Mouse (Mus musculus): Measurements from ENCODE around the gene Ero1lb.
A peak's percentile ranks its signal among the peaks of the same experiment; 100 is the strongest.
"Not testable (repeated sequence)": the region's sequence is repeated elsewhere in the genome, so short reads cannot be mapped to it uniquely, and the experiment has no call there.

Ero1lb gene

DNA sequence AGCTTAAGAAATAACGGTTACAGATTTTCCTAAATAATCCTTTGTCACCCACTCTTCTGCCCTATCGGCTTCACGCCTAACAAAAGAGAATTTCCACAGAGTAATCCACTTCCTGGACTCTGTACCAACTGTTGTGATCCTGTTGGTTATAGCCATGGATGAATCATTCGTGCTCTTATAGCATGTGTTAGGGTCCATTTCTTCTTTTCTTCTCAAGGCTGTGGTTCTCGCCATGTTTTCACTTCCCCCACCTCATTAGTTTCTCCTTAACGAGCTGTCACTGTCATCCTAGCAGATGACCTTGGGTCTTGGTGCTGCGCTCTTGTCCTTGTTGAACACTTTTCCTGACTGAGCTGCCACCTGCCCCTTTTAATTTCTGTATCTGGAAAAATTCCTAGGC lies 4.1 kb downstream of the Ero1lb start:
- no peak for DNase-seq (ENCODE audit: extremely low read depth, insufficient read length, low spot score)

GRCm38 (mm10) chr13:12574979-12575536 lies 9.4 kb downstream of the Ero1lb start:
- no peak for DNase-seq (ENCODE audit: extremely low read depth, insufficient read length, low spot score)

DNA sequence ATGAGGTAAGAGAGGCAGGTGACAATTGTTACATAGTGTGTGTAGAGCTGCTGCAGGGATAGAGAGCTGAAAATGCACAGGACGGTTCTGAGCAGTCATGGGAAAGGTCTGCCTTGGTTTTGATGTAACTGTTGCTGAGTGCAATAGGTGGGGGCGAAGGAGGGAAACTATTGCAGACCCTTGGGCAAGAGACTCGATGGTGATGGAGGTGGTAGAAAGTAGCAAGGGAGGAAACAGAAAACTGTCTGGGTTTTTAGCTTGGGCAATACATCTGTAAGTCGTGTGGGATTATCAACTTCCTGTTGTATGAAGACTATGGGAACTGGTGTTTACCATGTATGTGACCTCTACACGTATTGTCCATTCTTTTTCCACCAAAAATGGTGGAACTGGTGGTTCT lies 12.5 kb downstream of the Ero1lb start:
- no peak for DNase-seq (ENCODE audit: extremely low read depth, insufficient read length, low spot score)

DNA sequence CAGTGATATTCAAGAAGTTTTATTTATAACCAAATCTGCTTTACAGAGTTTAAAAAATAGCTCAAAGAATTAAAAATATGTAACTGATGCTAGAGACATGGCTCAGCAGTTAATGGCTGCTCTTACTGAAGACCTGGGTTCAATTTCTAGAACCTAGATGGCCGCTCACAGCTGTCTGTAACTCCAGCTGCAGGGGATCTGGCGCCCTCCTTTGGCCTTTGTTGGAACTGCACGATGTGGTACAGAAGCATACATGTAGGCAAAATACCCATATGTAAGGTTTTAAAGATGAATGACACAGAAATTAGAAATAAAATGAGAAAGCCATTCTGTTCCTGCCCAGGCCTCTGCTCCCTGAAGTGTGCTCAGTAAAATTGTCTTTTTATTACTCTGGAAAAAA lies 23.3 kb downstream of the Ero1lb start:
- DNase-seq (ENCODE audit: extremely low read depth, insufficient read length, low spot score): no peak

- not testable (repeated sequence) for DNase-seq (ENCODE audit: extremely low read depth, insufficient read length, low spot score)
These were observed 31.4 kb downstream of the Ero1lb start for GRCm38 (mm10) chr13:12597075-12597474.

DNA sequence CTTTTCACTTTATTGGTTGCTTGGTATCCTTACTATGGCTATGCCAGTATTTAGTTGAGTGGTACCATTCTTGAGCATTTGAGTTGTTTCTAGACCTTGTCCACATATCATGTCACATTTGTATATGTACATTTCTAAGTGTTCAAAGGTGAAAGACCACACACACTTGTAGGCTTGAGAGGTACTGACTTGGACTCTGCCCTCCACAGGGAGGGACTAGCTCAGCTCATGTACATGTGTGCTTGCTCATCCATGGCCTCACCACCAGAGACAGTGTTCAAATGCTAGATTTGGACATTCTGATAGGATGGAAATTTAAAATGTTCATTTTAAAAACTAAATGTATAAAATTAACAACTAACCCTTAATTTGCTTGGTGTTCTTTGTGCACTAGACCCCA lies 44.5 kb downstream of the Ero1lb start:
- DNase-seq (ENCODE audit: extremely low read depth, insufficient read length, low spot score): not testable (repeated sequence)

DNA sequence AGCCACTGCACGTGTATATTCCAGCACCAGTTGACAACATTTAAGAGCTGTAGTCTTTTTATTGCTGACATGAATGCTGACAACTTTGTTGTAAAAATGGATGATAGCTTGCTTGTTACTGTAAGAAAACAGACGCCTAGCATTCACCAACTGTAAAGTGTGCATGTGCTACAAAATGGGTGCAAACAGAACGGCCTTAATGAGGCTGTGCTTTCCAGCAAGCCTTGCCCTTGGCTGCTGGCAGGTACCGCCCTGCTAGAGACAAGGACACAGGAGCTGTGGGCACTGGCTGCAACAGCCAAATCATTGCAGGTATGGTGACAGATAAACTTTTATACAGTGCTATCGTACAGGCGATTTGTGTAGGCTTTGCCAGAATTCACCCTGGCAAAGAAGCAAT lies 48.4 kb downstream of the Ero1lb start:
- not testable (repeated sequence) for DNase-seq (ENCODE audit: extremely low read depth, insufficient read length, low spot score)

DNA sequence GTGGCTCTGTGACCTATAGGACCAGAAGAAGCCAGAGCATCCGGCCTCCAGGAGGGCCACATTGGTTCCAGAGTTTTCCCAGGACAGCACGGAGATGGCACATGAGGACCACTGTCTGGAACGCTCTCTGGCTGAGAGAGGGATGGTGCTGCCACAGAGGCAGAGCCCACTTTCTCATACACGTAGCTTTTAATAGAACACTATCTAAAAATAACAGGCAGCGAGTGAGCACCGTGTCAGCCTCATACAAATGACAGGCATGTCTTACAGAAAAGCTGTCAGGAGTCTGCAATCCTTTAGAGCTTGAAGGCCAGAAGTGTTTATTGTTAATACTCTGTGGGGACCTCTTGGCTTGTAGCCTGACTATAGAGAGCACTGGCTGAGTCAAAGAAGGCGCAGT lies 48.9 kb downstream of the Ero1lb start:
- DNase-seq (ENCODE audit: extremely low read depth, insufficient read length, low spot score): not testable (repeated sequence)

DNA sequence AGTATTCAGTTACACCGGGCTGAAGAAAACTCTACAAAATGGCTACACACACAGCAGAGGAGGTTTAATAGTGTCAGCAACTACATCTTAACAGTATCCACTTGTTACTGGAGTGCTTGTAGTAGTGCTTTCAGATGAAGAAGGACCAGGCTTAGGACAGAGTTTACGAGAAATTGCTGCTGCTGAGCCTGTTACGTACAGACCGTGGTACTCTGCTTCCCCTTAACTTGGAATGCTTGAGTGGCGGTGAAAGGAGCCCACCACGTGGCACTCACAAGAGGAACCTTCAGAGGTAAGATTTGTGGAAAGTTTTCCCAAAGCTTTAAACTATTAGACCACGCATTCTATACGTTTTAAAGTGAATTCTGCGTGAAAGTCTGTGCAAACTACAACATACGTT lies 49.3 kb downstream of the Ero1lb start:
- not testable (repeated sequence) for DNase-seq (ENCODE audit: extremely low read depth, insufficient read length, low spot score)

DNA sequence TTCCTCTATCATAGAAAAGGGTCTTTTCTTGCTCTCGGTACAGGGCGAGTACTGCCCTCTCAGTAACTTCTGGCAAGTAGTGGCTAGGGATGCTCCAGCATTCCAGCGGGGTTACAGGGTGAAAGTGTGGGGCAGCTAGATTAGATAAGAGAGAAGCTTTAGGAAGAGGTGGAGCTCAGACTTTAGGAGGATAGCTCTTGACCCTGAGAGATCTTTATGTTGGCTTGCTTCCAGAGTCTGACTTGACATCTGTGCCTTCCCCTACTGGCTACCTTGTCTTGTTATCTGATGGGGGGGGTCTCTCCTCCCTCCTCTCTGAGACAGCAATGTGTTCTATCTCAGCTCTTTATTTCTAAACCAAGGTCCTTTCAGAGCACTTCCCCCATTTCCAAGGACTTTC lies 50.8 kb downstream of the Ero1lb start:
- DNase-seq (ENCODE audit: extremely low read depth, insufficient read length, low spot score): not testable (repeated sequence)

- not testable (repeated sequence) for DNase-seq (ENCODE audit: extremely low read depth, insufficient read length, low spot score)
These were observed 54.1 kb downstream of the Ero1lb start for GRCm38 (mm10) chr13:12619808-12620207.

GRCm38 (mm10) chr13:12626061-12626460 lies 60.4 kb downstream of the Ero1lb start:
- DNase-seq (ENCODE audit: extremely low read depth, insufficient read length, low spot score): not testable (repeated sequence)

- DNase-seq (ENCODE audit: extremely low read depth, insufficient read length, low spot score): not testable (repeated sequence)
These were observed 62.1 kb downstream of the Ero1lb start for GRCm38 (mm10) chr13:12627746-12628145.

- DNase-seq (ENCODE audit: extremely low read depth, insufficient read length, low spot score): not testable (repeated sequence)
These were observed 62.5 kb downstream of the Ero1lb start for GRCm38 (mm10) chr13:12628181-12628580.

DNA sequence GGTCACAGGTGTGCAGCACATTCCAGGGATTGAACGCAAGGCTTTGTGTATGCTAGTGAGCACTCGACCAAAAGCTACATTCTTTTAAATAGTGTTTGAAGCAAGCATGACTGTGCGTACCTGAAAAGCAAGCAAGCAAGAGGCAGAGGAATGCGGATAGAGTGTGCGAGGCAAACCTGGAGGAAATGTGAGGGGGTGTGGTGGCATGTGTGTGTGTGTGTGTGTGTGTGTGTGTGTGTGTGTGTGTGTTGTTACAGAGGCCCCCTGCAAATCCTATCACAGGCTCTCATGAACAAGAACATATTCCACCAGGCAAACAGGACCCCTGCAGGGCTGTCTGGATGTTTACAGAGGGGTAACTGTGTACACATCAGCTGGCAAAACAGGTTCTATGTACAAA lies 64.6 kb downstream of the Ero1lb start:
- not testable (repeated sequence) for DNase-seq (ENCODE audit: extremely low read depth, insufficient read length, low spot score)

DNA sequence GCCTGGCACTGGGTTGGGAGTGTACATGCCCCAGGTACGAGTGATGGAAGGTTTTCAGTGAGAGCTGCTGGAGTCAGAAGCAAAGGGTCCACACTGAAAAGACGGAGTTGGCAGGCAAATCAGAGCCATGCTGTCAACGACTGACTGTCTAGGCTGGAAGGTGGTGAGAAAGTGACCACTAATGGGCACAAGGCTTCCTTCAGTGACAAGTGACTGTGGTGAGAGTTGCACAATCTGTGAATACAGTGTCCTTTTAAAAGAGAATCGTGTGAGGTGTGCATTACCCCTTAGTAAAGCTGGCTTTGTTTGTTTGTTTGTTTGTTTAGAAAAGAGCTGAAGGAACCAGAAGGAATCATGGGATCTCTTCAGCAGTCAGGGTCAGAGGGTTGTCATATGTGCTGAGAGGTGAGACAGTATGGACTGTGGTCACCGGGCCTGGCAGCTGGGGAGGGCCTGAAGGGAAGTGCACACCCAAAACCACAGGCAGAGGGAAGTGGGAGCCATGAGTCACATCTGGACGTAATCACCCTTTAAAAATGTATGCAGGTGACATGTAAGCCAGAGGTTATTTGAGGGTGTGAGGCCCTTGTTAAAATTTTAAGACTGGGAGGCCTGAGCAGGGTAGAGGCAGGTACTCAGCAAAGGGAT lies 69.4 kb downstream of the Ero1lb start:
- DNase-seq (ENCODE audit: extremely low read depth, insufficient read length, low spot score): not testable (repeated sequence)

DNA sequence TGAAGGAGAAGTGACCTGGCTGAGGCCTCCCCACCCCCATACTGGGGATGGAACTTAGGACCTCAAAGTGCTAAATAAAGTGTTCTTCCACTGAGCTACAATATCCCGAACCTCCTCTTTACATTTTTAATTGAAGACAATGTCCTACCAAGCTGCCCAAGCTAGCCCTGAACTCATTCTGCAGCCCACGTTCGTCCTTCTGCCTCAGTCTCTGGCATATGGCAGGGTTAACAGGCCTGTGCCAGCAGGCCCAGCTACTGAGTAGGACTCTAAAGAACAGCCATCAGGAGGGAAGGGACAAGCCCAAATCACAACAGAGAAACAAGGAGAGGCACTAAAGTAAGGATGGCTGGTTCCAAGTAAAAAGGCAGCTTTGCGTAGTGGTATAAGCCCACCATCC lies 77.1 kb downstream of the Ero1lb start:
- not testable (repeated sequence) for DNase-seq (ENCODE audit: extremely low read depth, insufficient read length, low spot score)

- not testable (repeated sequence) for DNase-seq (ENCODE audit: extremely low read depth, insufficient read length, low spot score)
These were observed 81.0 kb downstream of the Ero1lb start for GRCm38 (mm10) chr13:12646676-12647075.

- DNase-seq (ENCODE audit: extremely low read depth, insufficient read length, low spot score): peak; percentile 84
These were observed 84.6 kb downstream of the Ero1lb start for GRCm38 (mm10) chr13:12650020-12650876.

GRCm38 (mm10) chr13:12650877-12651176 lies 85.2 kb downstream of the Ero1lb start:
- peak; percentile 59 for DNase-seq (ENCODE audit: extremely low read depth, insufficient read length, low spot score)

Data from 3134 (cell line).